Mouse (Mus musculus): Measurements from ENCODE around the gene Eif3b.

- TF ChIP-seq POLR2A (IDR thresholded peaks at IDR 0.05; ENCODE audit: low read depth, low read length): no peak
- no peak for TF ChIP-seq CTCF (IDR thresholded peaks at IDR 0.05; ENCODE audit: extremely low read depth, insufficient read depth, insufficient read length, insufficient replicate concordance)
Observed at GRCm38 (mm10) chr5:140382688-140383087, 36.4 kb upstream of the Eif3b start.

Measured in spleen, adult 2 months (tissue).